Mouse (Mus musculus) MEL (cell line): ENCODE data around the gene Arhgef3. TPM values are rescaled to one million over a fixed set of nuclear protein-coding genes. Genes with fewer than 3 reads are reported as not detected.

Source experiments
- DNase-seq: peaks from one replicate; pipeline ENCODE4 v3.0.0; 2011; ENCODE audit warnings: low read depth, low spot score
- H3K27ac ChIP-seq: 2 replicates; pipeline ENCODE4 v1.5.1; 2012; ENCODE audit warnings: low read depth, mild to moderate bottlenecking, control low read depth, low read length, moderate library complexity; ENCODE audit not compliant: control insufficient read depth
- H3K27me3 ChIP-seq, 2 experiments: fragments of 150-350 bp in 1 of 2; sonication (generic) in 1 of 2; 2 replicates each; pipeline ENCODE4 v1.6.1; 2012; ENCODE audit warnings: low read length in 2 of 2, mild to moderate bottlenecking in 2 of 2, improper control_type of control experiment in 1 of 2, moderate library complexity in 1 of 2; ENCODE audit not compliant: insufficient read depth in 2 of 2, control insufficient read depth in 1 of 2
- H3K36me3 ChIP-seq, 2 experiments: 2 replicates each; pipeline ENCODE4 v1.6.1; 2012 to 2014; ENCODE audit warnings: low read length in 2 of 2, improper control_type of control experiment in 1 of 2, inconsistent platforms in 1 of 2, mild to moderate bottlenecking in 1 of 2; ENCODE audit not compliant: insufficient read depth in 2 of 2, control insufficient read depth in 1 of 2
- H3K4me1 ChIP-seq, 2 experiments: fragments of 150-350 bp in 1 of 2; sonication (generic) in 1 of 2; 2 replicates each; pipeline ENCODE4 v1.6.1; 2012; ENCODE audit warnings: low read length in 2 of 2, improper control_type of control experiment in 1 of 2, mild to moderate bottlenecking in 1 of 2; ENCODE audit not compliant: insufficient read depth in 2 of 2, control insufficient read depth in 1 of 2
- H3K4me3 ChIP-seq, 2 experiments: fragments of 150-350 bp in 1 of 2; sonication (generic) in 1 of 2; 2 replicates each; pipeline ENCODE4 v1.5.1; 2012; ENCODE audit warnings: low read depth in 2 of 2, low read length in 2 of 2, mild to moderate bottlenecking in 2 of 2, moderate library complexity in 2 of 2, control low read depth in 1 of 2, improper control_type of control experiment in 1 of 2; ENCODE audit not compliant: control insufficient read depth in 1 of 2, insufficient read depth in 1 of 2
- H3K79me2 ChIP-seq: 2 replicates; pipeline ENCODE4 v1.6.1; 2012; ENCODE audit warnings: mild to moderate bottlenecking, low read length, moderate library complexity; ENCODE audit not compliant: control insufficient read depth, poor library complexity, insufficient read depth
- H3K9ac ChIP-seq: 2 replicates; pipeline ENCODE4 v1.6.1; 2012; ENCODE audit warnings: low read depth, mild to moderate bottlenecking, control low read depth, low read length, moderate library complexity; ENCODE audit not compliant: control insufficient read depth, poor library complexity, severe bottlenecking
- H3K9me3 ChIP-seq: fragments of 150-350 bp; sonication (generic); replicated peaks from 2 replicates; pipeline ENCODE4 v1.6.1; 2012; ENCODE audit warnings: mild to moderate bottlenecking, low read length, improper control_type of control experiment, moderate library complexity; ENCODE audit not compliant: insufficient read depth
- CHD2 ChIP-seq: IDR thresholded peaks from 2 replicates; pipeline ENCODE4 v1.6.1; 2011; ENCODE audit warnings: low read length, improper control_type of control experiment
- E2F4 ChIP-seq: IDR thresholded peaks from 2 replicates; pipeline ENCODE4 v1.6.1; 2011; ENCODE audit warnings: low read depth, low read length, improper control_type of control experiment, borderline replicate concordance
- ELF1 ChIP-seq: IDR thresholded peaks from 2 replicates; pipeline ENCODE4 v1.6.1; 2014; ENCODE audit warnings: low read depth, mild to moderate bottlenecking, inconsistent platforms, low read length, improper control_type of control experiment, moderate library complexity
- HCFC1 ChIP-seq: IDR thresholded peaks from 2 replicates; pipeline ENCODE4 v1.6.1; 2012; ENCODE audit warnings: low read depth, mild to moderate bottlenecking, inconsistent platforms, low read length, improper control_type of control experiment, moderate library complexity
- KAT2A ChIP-seq: conservative IDR thresholded peaks from 2 replicates; pipeline ENCODE4 v1.6.1; 2012; ENCODE audit warnings: low read depth, low read length, improper control_type of control experiment, inconsistent platforms
- MAZ ChIP-seq: IDR thresholded peaks from 2 replicates; pipeline ENCODE4 v1.6.1; 2012; ENCODE audit warnings: low read depth, mild to moderate bottlenecking, inconsistent platforms, low read length, improper control_type of control experiment
- MEF2A ChIP-seq: IDR thresholded peaks from 2 replicates; pipeline ENCODE4 v1.6.1; 2014; ENCODE audit warnings: low read depth, mild to moderate bottlenecking, inconsistent platforms, low read length, improper control_type of control experiment; ENCODE audit not compliant: poor library complexity, insufficient replicate concordance, severe bottlenecking; ENCODE audit errors: extremely low read depth
- MXI1 ChIP-seq: IDR thresholded peaks from 2 replicates; pipeline ENCODE4 v1.6.1; 2011; ENCODE audit warnings: mild to moderate bottlenecking, low read depth, low read length, improper control_type of control experiment
- MYB ChIP-seq: IDR thresholded peaks from 2 replicates; pipeline ENCODE4 v1.6.1; 2011; ENCODE audit warnings: mild to moderate bottlenecking, low read depth, low read length, improper control_type of control experiment
- MYC ChIP-seq: IDR thresholded peaks from 2 replicates; pipeline ENCODE4 v1.6.1; 2011; ENCODE audit warnings: low read depth, mild to moderate bottlenecking, low read length, improper control_type of control experiment, moderate library complexity
- NELFE ChIP-seq: IDR thresholded peaks from 2 replicates; pipeline ENCODE4 v1.6.1; 2011; ENCODE audit warnings: low read depth, low read length, improper control_type of control experiment
- NRF1 ChIP-seq: IDR thresholded peaks from 2 replicates; pipeline ENCODE4 v1.6.1; 2014; ENCODE audit warnings: low read depth, mild to moderate bottlenecking, inconsistent platforms, low read length, improper control_type of control experiment, moderate library complexity; ENCODE audit not compliant: poor library complexity, insufficient read depth, severe bottlenecking
- POLR2A ChIP-seq, 2 experiments: IDR thresholded peaks; 2 replicates each; pipeline ENCODE4 v1.6.1; 2011 to 2012; ENCODE audit warnings: low read length in 2 of 2, mild to moderate bottlenecking in 2 of 2, control low read depth in 1 of 2, improper control_type of control experiment in 1 of 2, low read depth in 1 of 2, moderate library complexity in 1 of 2; ENCODE audit not compliant: control insufficient read depth in 1 of 2, insufficient read depth in 1 of 2, poor library complexity in 1 of 2
- RAD21 ChIP-seq: IDR thresholded peaks from 2 replicates; pipeline ENCODE4 v1.6.1; 2011; ENCODE audit warnings: mild to moderate bottlenecking, low read depth, low read length, improper control_type of control experiment
- SIN3A ChIP-seq: IDR thresholded peaks from 2 replicates; pipeline ENCODE4 v1.6.1; 2012; ENCODE audit warnings: low read length, improper control_type of control experiment, inconsistent platforms
- SMC3 ChIP-seq: IDR thresholded peaks from 2 replicates; pipeline ENCODE4 v1.6.1; 2011; ENCODE audit warnings: low read depth, low read length, improper control_type of control experiment
- TCF12 ChIP-seq: IDR thresholded peaks from 2 replicates; pipeline ENCODE4 v1.6.1; 2014; ENCODE audit warnings: low read depth, mild to moderate bottlenecking, inconsistent platforms, low read length, improper control_type of control experiment, moderate library complexity
- UBTF ChIP-seq: IDR thresholded peaks from 2 replicates; pipeline ENCODE4 v1.6.1; 2012; ENCODE audit warnings: low read depth, mild to moderate bottlenecking, inconsistent platforms, low read length, improper control_type of control experiment, moderate library complexity, borderline replicate concordance; ENCODE audit not compliant: insufficient read depth
- ZKSCAN1 ChIP-seq: IDR thresholded peaks from 2 replicates; pipeline ENCODE4 v1.6.1; 2012; ENCODE audit warnings: low read depth, mild to moderate bottlenecking, inconsistent platforms, low read length, improper control_type of control experiment, moderate library complexity
- ZMIZ1 ChIP-seq: IDR thresholded peaks from 2 replicates; pipeline ENCODE4 v1.6.1; 2012; ENCODE audit warnings: low read depth, mild to moderate bottlenecking, inconsistent platforms, low read length, improper control_type of control experiment, moderate library complexity
- ZNF384 ChIP-seq: IDR thresholded peaks from 2 replicates; pipeline ENCODE4 v1.6.1; 2012; ENCODE audit warnings: low read depth, mild to moderate bottlenecking, inconsistent platforms, low read length, improper control_type of control experiment
- polyA plus RNA-seq, 2 experiments: library from polyadenylated mRNA; stranded (reverse) in 1 of 2; unstranded in 1 of 2; fragments of >175 nt in 1 of 2; fragments of >200 nt in 1 of 2; gene quantifications; 2 replicates each; pipeline versions ENCODE4 v1.2.1 to v1.2.4; 2012; ENCODE audit warnings: low replicate concordance in 2 of 2, low read depth in 1 of 2; ENCODE audit not compliant: insufficient read length in 2 of 2, insufficient read depth in 1 of 2, missing spikeins in 1 of 2
- total RNA-seq: library from RNA; depleted of rRNA; stranded (reverse); fragments of 300-350 nt; gene quantifications from 2 replicates; pipeline ENCODE4 v1.2.3, GENCODE M21; 2012

The Arhgef3 gene
- total and polyA plus RNA-seq, 3 experiments: 2.1 to 2.7 TPM; not detected in 1

GRCm38 (mm10) chr14:27130676-27131075 lies 16.0 kb downstream of the Arhgef3 start:
- H3K36me3 ChIP-seq: no peaks in the 10 kb centered on the region
- no peaks in the 10 kb centered on the region for H3K79me2 ChIP-seq
- no peak overlapping the region for H3K9ac ChIP-seq
- TF ChIP-seq RAD21 (no peak), MAZ (no peak), UBTF (no peak)
- TF ChIP-seq, all 39 proteins: peak for 0
- Histone ChIP-seq H3K4me1 (no peaks in the 10 kb centered on the region), H3K9me3 (no peaks in the 10 kb centered on the region), H3K4me3 (no peak overlapping the region), H3K27ac (no peak overlapping the region), H3K27me3 (no peaks in the 10 kb centered on the region)
- no peak for DNase-seq

GRCm38 (mm10) chr14:27131521-27131920 lies 16.8 kb downstream of the Arhgef3 start:
- Histone ChIP-seq H3K4me3 (no peak overlapping the region), H3K9me3 (no peaks in the 10 kb centered on the region), H3K27me3 (no peaks in the 10 kb centered on the region), H3K36me3 (no peaks in the 10 kb centered on the region), H3K9ac (no peak overlapping the region), H3K79me2 (no peaks in the 10 kb centered on the region), H3K4me1 (no peaks in the 10 kb centered on the region), H3K27ac (no peak overlapping the region)
- DNase-seq: no peak
- no peak for TF ChIP-seq E2F4
- TF ChIP-seq TCF12: no peak
- TF ChIP-seq SIN3A: no peak
- no peak for TF ChIP-seq POLR2A (IDR thresholded peaks at IDR 0.05; ENCODE audit: control insufficient read depth in 1 of 2, insufficient read depth in 1 of 2, low read depth in 1 of 2, low read length in 2 of 2, poor library complexity in 1 of 2)
- no peak for TF ChIP-seq ZKSCAN1

- no peak overlapping the region for H3K27ac ChIP-seq
- H3K4me3 ChIP-seq: no peak overlapping the region
- no peaks in the 10 kb centered on the region for H3K9me3 ChIP-seq
- no peaks in the 10 kb centered on the region for H3K36me3 ChIP-seq
- no peaks in the 10 kb centered on the region for H3K79me2 ChIP-seq
- H3K27me3 ChIP-seq: no peaks in the 10 kb centered on the region; a peak in 2 of 4 replicates
- TF ChIP-seq E2F4 (no peak), CHD2 (no peak), NRF1 (no peak), KAT2A (no peak), MEF2A (no peak), HCFC1 (no peak), TCF12 (no peak), SMC3 (no peak), MYC (no peak), ELF1 (no peak), SIN3A (no peak), MYB (no peak), UBTF (no peak), ZNF384 (no peak), NELFE (no peak), ZMIZ1 (no peak), MXI1 (no peak)
- TF ChIP-seq, all 39 proteins: peak for 0
- Histone ChIP-seq H3K4me1 (no peaks in the 10 kb centered on the region), H3K9ac (no peak overlapping the region)
- DNase-seq: no peak
These were observed 24.2 kb downstream of the Arhgef3 start for GRCm38 (mm10) chr14:27138891-27139290.
